Comparison of ENCODE assay signal across 24 mouse cellular contexts in the genomic region with DNA sequence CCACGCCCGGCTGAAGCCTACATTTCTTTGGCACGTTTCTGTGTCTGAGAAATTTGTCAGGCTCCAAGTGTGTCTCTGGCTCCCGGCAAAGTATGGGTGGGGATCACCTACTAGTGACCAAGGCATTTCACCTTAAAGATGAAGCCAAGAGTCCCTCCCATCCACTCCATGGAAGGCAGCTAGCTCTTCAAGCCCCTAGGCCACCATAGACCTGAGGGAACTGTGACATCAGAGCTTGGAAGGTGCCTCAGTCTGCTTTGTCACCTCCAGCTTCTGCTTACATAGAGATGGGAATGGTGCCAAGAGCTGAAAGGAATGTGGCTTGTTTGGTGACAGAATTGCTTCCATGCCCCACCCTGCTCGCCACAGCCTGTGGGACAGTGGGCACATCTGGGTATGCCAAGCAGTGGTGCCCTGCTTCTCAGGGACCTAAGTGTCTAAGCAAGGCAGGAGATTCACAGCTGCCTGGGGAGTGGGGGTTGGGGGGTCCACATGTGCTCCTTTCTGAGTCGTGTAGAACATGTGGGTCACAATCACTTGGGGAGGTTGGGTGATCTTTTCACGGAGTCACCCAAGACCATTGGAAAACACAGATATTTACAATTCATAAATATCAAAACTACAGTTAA. TPM values are rescaled to one million over a fixed set of nuclear protein-coding genes. Genes with fewer than 3 reads are reported as not detected.
DNase-seq lines count a peak whose midpoint lies in the region; ATAC-seq and TF ChIP-seq lines count a peak whose summit lies in the region.
"Had no signal": no experiment of that assay in that cellular context is flagged by ENCODE, and none has a peak within 500 bp of the region (broad histone marks: within the 10 kb centered on the region; RNA-seq: fewer than 3 reads in every experiment).

No protein-coding gene starts in this region.

- intact Hi-C loops in heart, postnatal 36 days (cut with DNase I): no loop called here

- H3K4me1 ChIP-seq in limb, embryonic 12.5 days (replicated peaks): no peaks in the 10 kb centered on the region; the same call in 1 of the 2 replicates
- peaks cover 8% of the 10 kb centered on the region; the same call in 1 of the 2 replicates for H3K4me1 ChIP-seq in limb, embryonic 10.5 days
- H3K4me1 ChIP-seq in lung, postnatal 0 days (ENCODE audit: insufficient read depth, low read depth, low read length): no peaks in the 10 kb centered on the region
- no peaks in the 10 kb centered on the region for H3K4me1 ChIP-seq in liver, postnatal 0 days (ENCODE audit: insufficient read depth)
- H3K4me1 ChIP-seq: forebrain, embryonic 13.5 days; liver, embryonic 13.5 days; midbrain, embryonic 10.5 days had no signal

- no peak overlapping the region for H3K4me2 ChIP-seq in limb, embryonic 12.5 days
- H3K4me2 ChIP-seq in lung, postnatal 0 days (replicated peaks; ENCODE audit: low read depth, low read length): no peak overlapping the region
- H3K4me2 ChIP-seq in liver, postnatal 0 days (ENCODE audit: low read depth, low read length): no peak overlapping the region
- H3K4me2 ChIP-seq: forebrain, embryonic 13.5 days; heart, embryonic 11.5 days; liver, embryonic 13.5 days had no signal

- WGBS in limb, embryonic 12.5 days: 86% methylated on average over 7 of the region's 7 CpGs
- WGBS in limb, embryonic 10.5 days: 88% methylated on average over 7 of the region's 7 CpGs
- 46% methylated on average over 7 of the region's 7 CpGs for WGBS in lung, postnatal 0 days
- 84% methylated on average over 7 of the region's 7 CpGs for WGBS in liver, postnatal 0 days (ENCODE audit: insufficient replicate concordance)

- H3K27me3 ChIP-seq in limb, embryonic 12.5 days: peaks cover 3% of the 10 kb centered on the region; the same call in 1 of the 2 replicates
- no peaks in the 10 kb centered on the region for H3K27me3 ChIP-seq in limb, embryonic 10.5 days (ENCODE audit: low read depth, poor library complexity, severe bottlenecking)
- H3K27me3 ChIP-seq in lung, postnatal 0 days (replicated peaks; ENCODE audit: insufficient read depth, low read length): no peaks in the 10 kb centered on the region
- H3K27me3 ChIP-seq in liver, postnatal 0 days (ENCODE audit: insufficient read depth, low read length): no peaks in the 10 kb centered on the region
- H3K27me3 ChIP-seq: forebrain, embryonic 13.5 days; liver, embryonic 13.5 days had no signal

- no peak for TF ChIP-seq CTCF in lung, postnatal 0 days (IDR thresholded peaks at IDR 0.05)
- TF ChIP-seq CTCF in liver, postnatal 0 days (IDR thresholded peaks at IDR 0.05; ENCODE audit: low read depth): no peak

- no peak overlapping the region for H3K27ac ChIP-seq in limb, embryonic 12.5 days
- no peak overlapping the region for H3K27ac ChIP-seq in limb, embryonic 10.5 days
- H3K27ac ChIP-seq in lung, postnatal 0 days (ENCODE audit: low read length): no peak overlapping the region
- no peak overlapping the region for H3K27ac ChIP-seq in liver, postnatal 0 days (ENCODE audit: low read depth)
- H3K27ac ChIP-seq: forebrain, embryonic 13.5 days; hindbrain, postnatal 0 days; layer of hippocampus, adult 2 months; liver, embryonic 13.5 days; midbrain, embryonic 10.5 days had no signal

- no peak for DNase-seq in limb, embryonic 10.5 days (ENCODE audit: low spot score)
- DNase-seq in 3134 (ENCODE audit: extremely low read depth, insufficient read length, low spot score): peak; percentile 51
- DNase-seq in adipocyte (ENCODE audit: low spot score): peak; percentile 27
- peak; percentile 76 for DNase-seq in lung, postnatal 0 days (ENCODE audit: low spot score)
- DNase-seq in liver, postnatal 0 days: no peak
- DNase-seq in layer of hippocampus, adult 9-11 months: no peak
- DNase-seq in heart, postnatal 36 days: no peak
- DNase-seq: adrenal gland, postnatal 25 days; cerebellum, adult 9-11 months; gastrocnemius, postnatal 14 days; heart, adult 11 months; kidney, adult 9 months; kidney, postnatal 14 days; liver, embryonic 13.5 days; right cerebral cortex, postnatal 25 days; spleen, adult 18-20 months; thymus, postnatal 36 days had no signal

- no peak overlapping the region for H3K4me3 ChIP-seq in limb, embryonic 12.5 days (replicated peaks)
- H3K4me3 ChIP-seq in limb, embryonic 10.5 days: no peak overlapping the region
- H3K4me3 ChIP-seq in lung, postnatal 0 days (ENCODE audit: low read depth, low read length): no peak overlapping the region
- H3K4me3 ChIP-seq in liver, postnatal 0 days (ENCODE audit: low read depth, low read length): no peak overlapping the region
- H3K4me3 ChIP-seq: forebrain, embryonic 13.5 days; layer of hippocampus, adult 2 months; liver, embryonic 13.5 days; midbrain, embryonic 10.5 days had no signal

- H3K9ac ChIP-seq in limb, embryonic 12.5 days (replicated peaks): 0 out of 2 replicates have a peak overlapping the region, but pooled peaks have one; percentile 8
- no peak overlapping the region for H3K9ac ChIP-seq in lung, postnatal 0 days (replicated peaks; ENCODE audit: low read depth)
- no peak overlapping the region for H3K9ac ChIP-seq in liver, postnatal 0 days (replicated peaks)
- H3K9ac ChIP-seq: forebrain, embryonic 13.5 days; liver, embryonic 13.5 days had no signal

- ATAC-seq in limb, embryonic 12.5 days (ENCODE audit: insufficient number of reproducible peaks, insufficient read depth, low FRiP score, low TSS enrichment, low read depth): no peak
- peak; percentile 82 for ATAC-seq in lung, postnatal 0 days
- no peak for ATAC-seq in liver, postnatal 0 days
- ATAC-seq: forebrain, embryonic 13.5 days; hindbrain, postnatal 0 days; intestine, embryonic 16.5 days had no signal

- TF ChIP-seq EP300 in lung, postnatal 0 days (IDR thresholded peaks at IDR 0.05): no peak
- TF ChIP-seq EP300 in liver, postnatal 0 days (IDR thresholded peaks at IDR 0.05; ENCODE audit: low read depth): no peak

- peaks cover 8% of the 10 kb centered on the region; the same call in 1 of the 2 replicates for H3K9me3 ChIP-seq in limb, embryonic 12.5 days
- no peaks in the 10 kb centered on the region for H3K9me3 ChIP-seq in limb, embryonic 10.5 days (replicated peaks)
- H3K9me3 ChIP-seq in lung, postnatal 0 days (ENCODE audit: low read length): no peaks in the 10 kb centered on the region
- H3K9me3 ChIP-seq in liver, postnatal 0 days (ENCODE audit: low read length): no peaks in the 10 kb centered on the region
- H3K9me3 ChIP-seq: forebrain, embryonic 13.5 days; midbrain, embryonic 10.5 days had no signal

- no peaks in the 10 kb centered on the region for H3K36me3 ChIP-seq in limb, embryonic 12.5 days
- no peaks in the 10 kb centered on the region for H3K36me3 ChIP-seq in limb, embryonic 10.5 days
- no peaks in the 10 kb centered on the region for H3K36me3 ChIP-seq in lung, postnatal 0 days (ENCODE audit: insufficient read depth, low read length)
- H3K36me3 ChIP-seq in liver, postnatal 0 days (replicated peaks; ENCODE audit: insufficient read depth, low read length): no peaks in the 10 kb centered on the region
- H3K36me3 ChIP-seq: liver, embryonic 13.5 days; midbrain, embryonic 10.5 days had no signal

RNA-seq across cellular contexts. Expression of a gene that starts 38.2 kb away (rescaled TPM):
- 2.2 and 2.7 TPM in 2 replicates for polyA plus RNA-seq in limb, embryonic 12.5 days (2016; fragmentation: Nextera tagmentation; extraction: Ambion mirVana)
- 0.41 and 0.63 TPM in 2 replicates for polyA plus RNA-seq in limb, embryonic 10.5 days (2016; fragmentation: Nextera tagmentation; extraction: Ambion mirVana)
- 0.48 and 0.63 TPM in 2 replicates for polyA plus RNA-seq in lung, postnatal 0 days (2015; fragmentation: Nextera tagmentation; extraction: Ambion mirVana)
- polyA plus RNA-seq in liver, postnatal 0 days (2015; fragmentation: Nextera tagmentation; extraction: Ambion mirVana): 0.28 and 0.39 TPM in 2 replicates
- 10 to 100 TPM; 48.7 to 57.7 TPM for total RNA-seq in heart, postnatal 36 days (2021)

Comparison
In these comparisons a context has a peak if more than half of its experiments do, and no peak if none do; other contexts are left out.
1. DNase-seq: peak in 3134 (single experiment), adipocyte (single experiment) and lung, postnatal 0 days (single experiment); none in limb, embryonic 10.5 days (single experiment), liver, postnatal 0 days (single experiment), layer of hippocampus, adult 9-11 months (single experiment) and heart, postnatal 36 days (0 of 2).